Mouse (Mus musculus) gastrocnemius, postnatal 25 days (tissue): ENCODE data around the gene Eftud2. TPM values are rescaled to one million over a fixed set of nuclear protein-coding genes. Genes with fewer than 3 reads are reported as not detected.

Experiments used
- DNase-seq: peaks from one replicate; pipeline ENCODE4 v3.0.0; 2022
- long read RNA-seq, 2 experiments: library from polyadenylated mRNA; stranded (forward); transcript quantifications; one replicate each; pipeline ENCODE4 v2.0.0; 2021
- total RNA-seq, 2 experiments: library from RNA; stranded (reverse); gene quantifications; 1 replicate in 1 of 2; 2 replicates in 1 of 2; pipeline ENCODE4 v1.2.3; 2021

Gene Eftud2
- total RNA-seq: 10 to 100 TPM; 23.7 to 25.5 TPM
- long read RNA-seq, experiment 1, transcript Eftud2-201 (28 exons, 3,324 nt): major isoform, 9 of 14 reads
- long read RNA-seq, experiment 1, partial matches to known transcripts: 4 of 14 reads
- long read RNA-seq, experiment 1, other reads (novel, unspliced or antisense): 1 of 14 reads
- long read RNA-seq, experiment 2, transcript Eftud2-201 (28 exons, 3,324 nt): major isoform, 21 of 26 reads
- long read RNA-seq, experiment 2, partial matches to known transcripts: 5 of 26 reads
- long read RNA-seq, experiment 2, other reads (novel, unspliced or antisense): 0 of 26 reads

GRCm38 (mm10) chr11:102880585-102881313 lies at the start of gene Eftud2, which contains the start of gene Ccdc103:
Gene Eftud2 (minus strand): TSS chr11:102880985.
Gene Ccdc103 (plus strand): TSS chr11:102881204.
- DNase-seq: peak; percentile 83

GRCm38 (mm10) chr11:102925351-102925717 lies 44.5 kb upstream of the Eftud2 start:
- DNase-seq: no peak

GRCm38 (mm10) chr11:102924557-102925350 lies 44.0 kb upstream of the Eftud2 start, which contains the start of gene Kif18b:
Gene Kif18b (minus strand): TSS chr11:102925124.
- DNase-seq: peak; percentile 90

GRCm38 (mm10) chr11:102921491-102921890 lies 40.7 kb upstream of the Eftud2 start:
- DNase-seq: no peak

GRCm38 (mm10) chr11:102918077-102918476 lies 37.3 kb upstream of the Eftud2 start:
- no peak for DNase-seq

GRCm38 (mm10) chr11:102915380-102915779 lies 34.6 kb upstream of the Eftud2 start:
- DNase-seq: no peak

GRCm38 (mm10) chr11:102911376-102911775 lies 30.6 kb upstream of the Eftud2 start:
- DNase-seq: no peak

- DNase-seq: no peak
Measured at GRCm38 (mm10) chr11:102903654-102904053, 22.9 kb upstream of the Eftud2 start.

- no peak for DNase-seq
Measured at GRCm38 (mm10) chr11:102902107-102902506, 21.3 kb upstream of the Eftud2 start.

GRCm38 (mm10) chr11:102901199-102901598 lies 20.4 kb upstream of the Eftud2 start:
- DNase-seq: no peak

GRCm38 (mm10) chr11:102900763-102901162 lies 20.0 kb upstream of the Eftud2 start, which contains the start of gene Gfap:
Gene Gfap (minus strand): TSS chr11:102900912.
- peak; percentile 51 for DNase-seq

- DNase-seq: no peak
Measured at GRCm38 (mm10) chr11:102898408-102898807, 17.6 kb upstream of the Eftud2 start.

- DNase-seq: no peak
Measured at GRCm38 (mm10) chr11:102896641-102897040, 15.9 kb upstream of the Eftud2 start.

- no peak for DNase-seq
Measured at GRCm38 (mm10) chr11:102895779-102896178, 15.0 kb upstream of the Eftud2 start.

GRCm38 (mm10) chr11:102894716-102895115 lies 13.9 kb upstream of the Eftud2 start:
- DNase-seq: no peak

- peak; percentile 49 for DNase-seq
Measured at GRCm38 (mm10) chr11:102893015-102893651, 12.3 kb upstream of the Eftud2 start.

- no peak for DNase-seq
Measured at GRCm38 (mm10) chr11:102890096-102890495, 9.3 kb upstream of the Eftud2 start.

GRCm38 (mm10) chr11:102888135-102888534 lies 7.3 kb upstream of the Eftud2 start:
- no peak for DNase-seq

- no peak for DNase-seq
Measured at GRCm38 (mm10) chr11:102887433-102887832, 6.6 kb upstream of the Eftud2 start.

- DNase-seq: no peak
Measured at GRCm38 (mm10) chr11:102884616-102885219, 3.9 kb upstream of the Eftud2 start, which contains the start of gene Fam187a. Gene Fam187a (plus strand): TSS chr11:102885169.
